Mouse (Mus musculus) bone marrow, adult 2 months (tissue): Measurements from ENCODE around the gene Nmnat2. TPM values are rescaled to one million over a fixed set of nuclear protein-coding genes. Genes with fewer than 3 reads are reported as not detected.

Experiments used
- H3K27ac ChIP-seq: fragments of 200-500 bp; 2 replicates; pipeline ENCODE4 v1.5.1; 2012; ENCODE audit warnings: low read depth, mild to moderate bottlenecking, control low read depth, inconsistent platforms, low read length; ENCODE audit not compliant: control insufficient read depth, poor library complexity, insufficient read depth
- H3K4me1 ChIP-seq: fragments of 200-500 bp; 2 replicates; pipeline ENCODE4 v1.6.1; 2011; ENCODE audit warnings: low read length; ENCODE audit not compliant: control insufficient read depth, insufficient read depth
- H3K4me3 ChIP-seq: fragments of 200-500 bp; replicated peaks from 2 replicates; pipeline ENCODE3; 2011; ENCODE audit warnings: mild to moderate bottlenecking, low read depth, low read length, control low read depth; ENCODE audit not compliant: control insufficient read depth
- CTCF ChIP-seq: fragments of 200-500 bp; IDR thresholded peaks from 2 replicates; pipeline ENCODE4 v1.5.1; 2011; ENCODE audit warnings: low read length, control low read depth; ENCODE audit not compliant: control insufficient read depth, insufficient read depth
- POLR2A ChIP-seq: fragments of 200-500 bp; IDR thresholded peaks from 2 replicates; pipeline ENCODE4 v1.6.1; 2011; ENCODE audit warnings: low read depth, mild to moderate bottlenecking, control low read depth, low read length, borderline replicate concordance; ENCODE audit not compliant: control insufficient read depth
- WGBS: fragments of 180-500 bp; shearing (Covaris S2); methylation state at CpG from one replicate; pipeline ENCODE4 v1.1.7; 2018; 5-methylcytosine and 5-hydroxymethylcytosine counted together
- polyA plus RNA-seq: library from polyadenylated mRNA; stranded (reverse); fragments of >200 nt; gene quantifications from 2 replicates; pipeline ENCODE4 v1.2.4, GENCODE M21; 2011; ENCODE audit warnings: low replicate concordance; ENCODE audit not compliant: missing spikeins, insufficient read depth, insufficient read length

Gene Nmnat2
- polyA plus RNA-seq, 1 experiment = 7.5 TPM

DNA sequence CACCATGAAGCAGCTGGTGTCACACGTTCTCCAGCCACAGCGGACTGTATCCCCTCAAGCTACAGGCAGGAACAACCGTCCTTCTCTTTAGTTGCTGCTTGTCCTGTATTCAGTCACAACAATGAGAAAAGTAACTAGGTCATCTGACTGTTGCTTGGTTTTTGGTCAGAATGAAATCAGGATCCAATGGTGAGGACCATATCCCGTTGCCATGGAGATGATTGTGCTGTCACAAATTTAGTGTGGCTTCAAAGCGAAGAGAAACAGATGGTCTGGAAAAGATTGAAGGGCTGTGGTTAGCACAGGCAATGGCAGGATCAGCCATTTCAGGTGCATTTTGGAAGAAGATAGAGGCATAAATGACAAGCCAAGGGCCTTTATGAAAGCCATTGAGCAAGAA, 18.4 kb upstream of the Nmnat2 start:
- Histone ChIP-seq H3K4me3 (no peak overlapping the region), H3K4me1 (peaks cover 1% of the 10 kb centered on the region; the same call in 1 of the 2 replicates), H3K27ac (no peak overlapping the region)
- TF ChIP-seq POLR2A = no peak
- no peak for TF ChIP-seq CTCF
- WGBS = 87% methylated on average over 5 of the region's 5 CpGs

DNA sequence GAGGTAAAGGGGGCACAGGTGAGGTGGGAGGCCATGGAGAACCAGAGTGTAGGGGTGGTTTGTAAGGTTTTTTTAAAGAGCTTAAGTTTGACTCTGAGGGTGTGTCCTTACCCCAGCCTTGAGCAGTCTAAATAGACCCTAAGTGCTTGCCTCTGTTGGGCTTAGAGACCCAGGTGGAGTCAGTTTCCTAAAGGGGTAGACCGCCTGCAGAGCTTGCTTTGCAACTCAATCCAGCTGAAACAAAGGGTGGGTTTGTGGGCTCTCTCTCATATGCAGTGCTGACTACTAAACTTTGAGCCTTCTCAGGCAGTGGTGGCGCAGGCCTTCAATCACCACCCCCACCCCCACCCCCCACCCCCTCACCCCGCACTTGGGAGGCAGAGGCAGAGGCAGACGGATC, 11.8 kb upstream of the Nmnat2 start:
- 76% methylated on average over 4 of the region's 4 CpGs for WGBS
- no peak overlapping the region for H3K27ac ChIP-seq

DNA sequence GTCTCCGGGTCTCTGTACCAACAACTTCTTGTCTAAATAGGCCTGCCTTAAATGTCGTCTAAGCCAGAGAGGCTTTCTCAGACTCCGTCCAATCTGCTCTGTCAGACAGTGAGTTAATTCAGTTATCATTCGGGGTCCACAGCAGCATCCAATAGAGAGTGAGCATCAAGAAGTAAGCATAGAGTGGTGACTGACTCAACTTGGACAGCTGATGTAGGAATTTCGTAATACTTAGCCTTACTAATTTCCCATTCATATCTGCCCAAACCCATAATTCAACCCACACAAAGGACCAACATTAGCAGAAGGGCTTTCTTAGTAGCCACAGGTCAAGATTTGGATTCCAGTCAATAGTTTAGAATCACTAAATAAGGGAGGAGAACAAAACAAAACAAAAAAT, 626 bp upstream of the Nmnat2 start:
- 65% methylated on average over 5 of the region's 5 CpGs for WGBS

More for the DNA sequence above, 11.8 kb upstream of the Nmnat2 start:
- no peaks in the 10 kb centered on the region for H3K4me1 ChIP-seq
- TF ChIP-seq POLR2A (no peak), CTCF (no peak)
- H3K4me3 ChIP-seq = no peak overlapping the region

DNA sequence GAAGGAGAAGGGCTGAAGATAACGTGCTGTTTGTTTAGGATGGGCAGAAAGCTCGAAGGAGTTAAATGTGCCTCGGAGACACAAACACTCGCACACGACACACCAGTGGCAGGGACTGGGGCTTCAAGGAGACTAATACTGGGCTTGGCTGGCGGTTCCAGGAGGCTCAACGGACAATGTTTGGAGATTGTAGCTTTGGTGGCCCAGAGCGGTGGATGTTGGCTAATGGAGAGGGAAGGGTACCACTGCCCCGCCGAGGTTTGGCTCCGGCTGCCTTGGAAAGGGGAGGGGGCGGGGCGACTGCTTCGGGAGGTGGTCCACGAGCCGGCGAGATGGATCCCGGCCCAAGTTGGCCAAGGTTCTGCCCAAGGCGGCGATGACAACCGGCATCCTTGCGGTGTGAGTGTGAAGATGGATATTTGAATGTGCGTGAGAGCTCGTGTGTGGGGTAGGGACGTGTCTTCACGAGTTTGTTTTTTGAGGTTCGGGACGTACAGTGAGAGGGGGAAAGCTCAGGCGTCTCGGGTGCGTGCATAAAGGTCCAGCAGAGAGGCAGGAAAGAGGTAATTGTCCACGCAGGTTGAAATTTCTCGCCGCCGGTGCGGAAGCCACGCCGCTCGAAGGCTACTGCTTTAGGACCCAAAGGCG, 895 bp downstream of the Nmnat2 start:
- H3K4me3 ChIP-seq = no peak overlapping the region
- H3K4me1 ChIP-seq = no peaks in the 10 kb centered on the region
- H3K27ac ChIP-seq = no peak overlapping the region
- 8% methylated on average over 40 of the region's 40 CpGs for WGBS
- no peak for TF ChIP-seq CTCF
- TF ChIP-seq POLR2A = no peak

More for the DNA sequence above, 626 bp upstream of the Nmnat2 start:
- no peak overlapping the region for H3K4me3 ChIP-seq
- no peaks in the 10 kb centered on the region for H3K4me1 ChIP-seq
- H3K27ac ChIP-seq = no peak overlapping the region
- TF ChIP-seq CTCF (no peak), POLR2A (no peak)

DNA sequence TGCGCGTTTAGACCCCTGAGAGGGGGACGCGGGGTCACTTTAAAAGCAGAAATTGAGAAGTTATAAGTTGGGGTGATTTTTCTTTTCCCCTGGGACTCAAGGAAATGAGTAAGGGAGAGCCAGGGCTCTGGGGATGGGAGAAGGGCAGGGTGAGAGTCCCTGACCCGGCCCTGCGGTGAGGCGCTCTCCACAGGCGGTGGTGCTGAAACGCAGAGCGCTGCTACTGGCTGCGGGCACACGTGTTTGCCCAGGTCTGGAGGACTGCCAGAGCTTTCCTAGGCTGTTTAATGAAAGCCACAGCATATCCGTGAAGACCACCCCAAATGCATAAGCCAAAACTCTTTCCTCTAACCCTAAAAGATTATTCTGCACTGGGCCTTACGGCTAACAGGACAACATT, 1.4 kb downstream of the Nmnat2 start:
- WGBS = 8% methylated on average over 14 of the region's 14 CpGs
- Histone ChIP-seq H3K4me3 (no peak overlapping the region), H3K27ac (no peak overlapping the region; the same call in 1 of the 2 replicates), H3K4me1 (no peaks in the 10 kb centered on the region)
- TF ChIP-seq POLR2A = no peak

DNA sequence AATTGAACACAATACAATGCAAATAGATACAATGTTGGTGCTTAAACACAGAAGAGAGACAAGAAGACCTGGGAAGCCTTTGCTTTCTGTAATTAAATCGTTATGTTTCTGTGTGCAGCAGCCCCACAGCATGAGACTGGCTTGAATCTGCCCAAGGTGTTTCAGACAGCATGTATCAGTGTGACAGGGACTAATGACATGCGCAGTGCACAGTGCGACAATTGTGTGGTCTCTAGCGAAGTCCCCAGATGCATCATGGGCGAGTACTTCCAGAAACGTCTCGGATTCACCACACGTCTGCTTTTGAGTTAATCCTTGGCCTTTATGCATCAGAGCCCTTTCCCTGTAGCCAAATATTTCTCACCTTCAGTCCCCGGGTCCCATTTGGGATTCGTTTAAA, 9.6 kb downstream of the Nmnat2 start:
- TF ChIP-seq CTCF (no peak), POLR2A (no peak)
- Histone ChIP-seq H3K4me1 (no peaks in the 10 kb centered on the region), H3K4me3 (no peak overlapping the region), H3K27ac (no peak overlapping the region)
- WGBS = 87% methylated on average over 10 of the region's 10 CpGs

DNA sequence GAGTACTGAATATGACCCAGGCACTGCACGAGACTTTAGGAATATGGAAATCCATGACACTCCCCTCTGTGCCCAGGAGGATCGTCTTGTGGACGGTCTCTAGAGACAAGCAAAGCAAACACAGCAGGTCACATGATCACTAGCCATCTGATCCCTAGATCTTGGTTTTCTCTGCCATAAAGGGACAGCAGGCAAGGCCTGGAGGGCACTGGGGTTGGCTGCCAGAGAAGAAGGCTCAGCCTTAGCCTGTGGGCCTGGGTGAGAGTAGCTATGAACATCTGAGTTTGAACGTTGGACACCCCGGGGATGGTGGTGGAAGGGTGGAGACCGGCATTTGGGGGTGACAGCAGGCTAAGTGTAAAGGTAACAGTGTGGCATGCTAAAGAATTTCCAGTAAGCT, 11.4 kb downstream of the Nmnat2 start:
- no peak for TF ChIP-seq POLR2A
- no peak for TF ChIP-seq CTCF
- Histone ChIP-seq H3K4me3 (no peak overlapping the region), H3K4me1 (no peaks in the 10 kb centered on the region), H3K27ac (no peak overlapping the region)
- WGBS = 78% methylated on average over 6 of the region's 6 CpGs

DNA sequence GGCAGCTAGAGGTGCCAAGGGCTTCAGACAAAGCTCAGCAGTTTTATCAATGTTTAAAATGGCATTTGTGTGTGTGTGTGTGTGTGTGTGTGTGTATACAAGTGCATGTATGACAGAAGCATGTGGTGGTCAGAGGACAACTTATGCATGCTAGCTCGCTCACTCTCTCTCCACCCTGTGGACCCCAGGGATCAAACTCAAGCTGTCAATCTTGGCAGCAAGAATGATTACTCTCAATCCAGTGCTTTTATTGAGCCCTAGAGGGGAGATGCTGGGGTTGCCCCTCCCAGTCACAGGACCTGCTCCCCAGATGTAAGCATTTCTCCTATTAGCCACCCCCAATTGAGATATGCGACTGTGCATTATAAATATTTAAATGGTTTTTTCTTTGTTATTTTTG, 11.9 kb downstream of the Nmnat2 start:
- Histone ChIP-seq H3K27ac (no peak overlapping the region), H3K4me3 (no peak overlapping the region), H3K4me1 (no peaks in the 10 kb centered on the region)
- TF ChIP-seq CTCF (no peak), POLR2A (no peak)
- WGBS = 86% methylated on average over 2 of the region's 2 CpGs

DNA sequence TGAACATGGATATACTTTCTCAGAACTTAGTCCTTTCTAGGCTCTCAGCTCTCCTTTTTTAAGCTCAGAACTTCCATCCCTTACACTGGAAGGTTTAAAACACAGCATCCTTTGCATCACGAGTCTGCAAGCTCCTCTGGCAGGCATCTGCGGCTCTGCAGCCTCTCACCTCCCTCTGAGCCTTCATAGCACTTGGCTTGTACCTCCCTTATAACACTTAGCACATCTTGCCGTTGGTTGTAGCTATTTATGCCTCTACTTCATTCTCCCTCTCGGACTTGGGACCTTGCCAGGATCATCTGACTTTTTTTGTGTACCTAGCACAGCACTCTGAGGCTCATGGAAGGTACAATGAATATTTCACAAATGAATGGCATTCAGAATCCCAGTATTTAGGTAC, 14.3 kb downstream of the Nmnat2 start:
- TF ChIP-seq CTCF (no peak), POLR2A (no peak)
- Histone ChIP-seq H3K27ac (no peak overlapping the region), H3K4me3 (no peak overlapping the region), H3K4me1 (no peaks in the 10 kb centered on the region)
- WGBS = 58% methylated on average over 4 of the region's 4 CpGs
